Mouse (Mus musculus): ENCODE data around the gene Enpp6. TPM values are rescaled to one million over a fixed set of nuclear protein-coding genes. Genes with fewer than 3 reads are reported as not detected.

The Enpp6 gene
- polyA plus RNA-seq, 1 experiment from 2014 or later: 0.86 TPM

- Histone ChIP-seq H3K9me3 (ENCODE audit: low read length) (no peaks in the 10 kb centered on the region), H3K27ac (ENCODE audit: low read length) (no peak overlapping the region), H3K36me3 (ENCODE audit: insufficient read depth, low read length) (no peaks in the 10 kb centered on the region), H3K4me3 (ENCODE audit: low read depth, low read length) (no peak overlapping the region; the same call in 1 of the 2 replicates), H3K4me2 (replicated peaks; ENCODE audit: low read depth, low read length) (peak overlapping the region; percentile 6; the same call in 1 of the 2 replicates), H3K9ac (replicated peaks; ENCODE audit: low read depth) (no peak overlapping the region), H3K27me3 (replicated peaks; ENCODE audit: insufficient read depth, low read length) (no peaks in the 10 kb centered on the region), H3K4me1 (ENCODE audit: insufficient read depth, low read depth, low read length) (no peaks in the 10 kb centered on the region)
- DNase-seq (ENCODE audit: low spot score) (no peak), ATAC-seq (peak; percentile 19; the same call in 1 of the 2 replicates)
- 48% methylated on average over 10 of the region's 10 CpGs for WGBS
- TF ChIP-seq EP300 (IDR thresholded peaks at IDR 0.05) (no peak), CTCF (IDR thresholded peaks at IDR 0.05) (no peak)
These were observed 61.9 kb downstream of the Enpp6 start for GRCm38 (mm10) chr8:47048584-47048983.

- Histone ChIP-seq H3K27me3 (replicated peaks; ENCODE audit: insufficient read depth, low read length) (no peaks in the 10 kb centered on the region), H3K27ac (ENCODE audit: low read length) (no peak overlapping the region), H3K4me2 (replicated peaks; ENCODE audit: low read depth, low read length) (no peak overlapping the region), H3K9me3 (ENCODE audit: low read length) (no peaks in the 10 kb centered on the region), H3K4me3 (ENCODE audit: low read depth, low read length) (no peak overlapping the region), H3K9ac (replicated peaks; ENCODE audit: low read depth) (no peak overlapping the region), H3K36me3 (ENCODE audit: insufficient read depth, low read length) (no peaks in the 10 kb centered on the region), H3K4me1 (ENCODE audit: insufficient read depth, low read depth, low read length) (no peaks in the 10 kb centered on the region)
- no peak for ATAC-seq
- DNase-seq (ENCODE audit: low spot score): no peak
- TF ChIP-seq EP300 (IDR thresholded peaks at IDR 0.05) (no peak), CTCF (IDR thresholded peaks at IDR 0.05) (no peak)
- 46% methylated on average over 3 of the region's 3 CpGs for whole genome bisulfite sequencing
These were observed 66.0 kb downstream of the Enpp6 start for GRCm38 (mm10) chr8:47052643-47053042.

GRCm38 (mm10) chr8:47056086-47056485, 69.4 kb downstream of the Enpp6 start:
- TF ChIP-seq EP300 (IDR thresholded peaks at IDR 0.05): no peak
- TF ChIP-seq CTCF (IDR thresholded peaks at IDR 0.05): no peak

GRCm38 (mm10) chr8:47058526-47058925, 71.8 kb downstream of the Enpp6 start:
- Histone ChIP-seq H3K4me3 (ENCODE audit: low read depth, low read length) (no peak overlapping the region), H3K27me3 (replicated peaks; ENCODE audit: insufficient read depth, low read length) (no peaks in the 10 kb centered on the region), H3K4me1 (ENCODE audit: insufficient read depth, low read depth, low read length) (no peaks in the 10 kb centered on the region), H3K4me2 (replicated peaks; ENCODE audit: low read depth, low read length) (no peak overlapping the region), H3K9me3 (ENCODE audit: low read length) (no peaks in the 10 kb centered on the region), H3K9ac (replicated peaks; ENCODE audit: low read depth) (no peak overlapping the region), H3K36me3 (ENCODE audit: insufficient read depth, low read length) (no peaks in the 10 kb centered on the region), H3K27ac (ENCODE audit: low read length) (no peak overlapping the region)
- TF ChIP-seq EP300 (IDR thresholded peaks at IDR 0.05): no peak
- TF ChIP-seq CTCF (IDR thresholded peaks at IDR 0.05): no peak
- 87% methylated on average over 4 of the region's 4 CpGs for WGBS
- DNase-seq (ENCODE audit: low spot score) (no peak), ATAC-seq (no peak)

More at GRCm38 (mm10) chr8:47056086-47056485, 69.4 kb downstream of the Enpp6 start:
- Histone ChIP-seq H3K9ac (replicated peaks; ENCODE audit: low read depth) (no peak overlapping the region), H3K36me3 (ENCODE audit: insufficient read depth, low read length) (no peaks in the 10 kb centered on the region), H3K4me2 (replicated peaks; ENCODE audit: low read depth, low read length) (no peak overlapping the region), H3K4me1 (ENCODE audit: insufficient read depth, low read depth, low read length) (no peaks in the 10 kb centered on the region), H3K9me3 (ENCODE audit: low read length) (no peaks in the 10 kb centered on the region), H3K4me3 (ENCODE audit: low read depth, low read length) (no peak overlapping the region), H3K27ac (ENCODE audit: low read length) (no peak overlapping the region), H3K27me3 (replicated peaks; ENCODE audit: insufficient read depth, low read length) (no peaks in the 10 kb centered on the region)
- ATAC-seq (no peak), DNase-seq (ENCODE audit: low spot score) (no peak)
- 91% methylated on average over 1 of the region's 1 CpGs for WGBS

- WGBS: 97% methylated on average over 2 of the region's 2 CpGs
- H3K9ac ChIP-seq (replicated peaks; ENCODE audit: low read depth): no peak overlapping the region
- no peak for TF ChIP-seq CTCF (IDR thresholded peaks at IDR 0.05)
- TF ChIP-seq EP300 (IDR thresholded peaks at IDR 0.05): no peak
These were observed 72.3 kb downstream of the Enpp6 start for GRCm38 (mm10) chr8:47058971-47059370.

GRCm38 (mm10) chr8:47061105-47061720, 74.5 kb downstream of the Enpp6 start:
- 45% methylated on average over 7 of the region's 7 CpGs for WGBS
- no peaks in the 10 kb centered on the region for H3K4me1 ChIP-seq (ENCODE audit: insufficient read depth, low read depth, low read length)

More at GRCm38 (mm10) chr8:47058971-47059370, 72.3 kb downstream of the Enpp6 start:
- H3K27ac ChIP-seq (ENCODE audit: low read length): no peak overlapping the region
- ATAC-seq (no peak), DNase-seq (ENCODE audit: low spot score) (no peak)
- H3K9me3 ChIP-seq (ENCODE audit: low read length): no peaks in the 10 kb centered on the region
- no peaks in the 10 kb centered on the region for H3K36me3 ChIP-seq (ENCODE audit: insufficient read depth, low read length)
- H3K4me3 ChIP-seq (ENCODE audit: low read depth, low read length): no peak overlapping the region
- no peaks in the 10 kb centered on the region for H3K4me1 ChIP-seq (ENCODE audit: insufficient read depth, low read depth, low read length)
- H3K4me2 ChIP-seq (replicated peaks; ENCODE audit: low read depth, low read length): no peak overlapping the region
- H3K27me3 ChIP-seq (replicated peaks; ENCODE audit: insufficient read depth, low read length): no peaks in the 10 kb centered on the region

More at GRCm38 (mm10) chr8:47061105-47061720, 74.5 kb downstream of the Enpp6 start:
- Histone ChIP-seq H3K27me3 (replicated peaks; ENCODE audit: insufficient read depth, low read length) (no peaks in the 10 kb centered on the region), H3K36me3 (ENCODE audit: insufficient read depth, low read length) (no peaks in the 10 kb centered on the region), H3K4me2 (replicated peaks; ENCODE audit: low read depth, low read length) (no peak overlapping the region), H3K9ac (replicated peaks; ENCODE audit: low read depth) (no peak overlapping the region), H3K4me3 (ENCODE audit: low read depth, low read length) (no peak overlapping the region), H3K27ac (ENCODE audit: low read length) (no peak overlapping the region), H3K9me3 (ENCODE audit: low read length) (no peaks in the 10 kb centered on the region)
- ATAC-seq (no peak), DNase-seq (ENCODE audit: low spot score) (peak; percentile 29)
- TF ChIP-seq EP300 (IDR thresholded peaks at IDR 0.05) (no peak), CTCF (IDR thresholded peaks at IDR 0.05) (no peak)

Data from lung, postnatal 0 days (tissue).